Mouse (Mus musculus): ENCODE data around the gene Gnptg. TPM values are rescaled to one million over a fixed set of nuclear protein-coding genes. Genes with fewer than 3 reads are reported as not detected.
"Not testable (repeated sequence)": the region's sequence is repeated elsewhere in the genome, so short reads cannot be mapped to it uniquely, and the experiment has no call there.

Gene Gnptg
- polyA plus RNA-seq, 1 experiment from 2014 or later = 34.3 TPM

- peaks cover 68% of the 10 kb centered on the region for H3K36me3 ChIP-seq
- not testable (repeated sequence) for H3K27me3 ChIP-seq; H3K9me3 ChIP-seq; H3K9ac ChIP-seq; H3K4me2 ChIP-seq; ATAC-seq (ENCODE audit: insufficient number of reproducible peaks, insufficient read depth, low FRiP score, low TSS enrichment, low read depth); H3K4me3 ChIP-seq; H3K4me1 ChIP-seq; H3K27ac ChIP-seq
- 81% methylated on average over 5 of the region's 11 CpGs for WGBS
Observed at GRCm38 (mm10) chr17:25231621-25232020, 8.3 kb downstream of the Gnptg start.

- H3K4me2 ChIP-seq = no peak overlapping the region
- H3K27me3 ChIP-seq = no peaks in the 10 kb centered on the region
- no peak overlapping the region for H3K9ac ChIP-seq
- H3K4me1 ChIP-seq = no peaks in the 10 kb centered on the region
- 94% methylated on average over 3 of the region's 3 CpGs for WGBS
- ATAC-seq (ENCODE audit: insufficient number of reproducible peaks, insufficient read depth, low FRiP score, low TSS enrichment, low read depth) = no peak
- no peak overlapping the region for H3K27ac ChIP-seq
- no peaks in the 10 kb centered on the region for H3K9me3 ChIP-seq
- peaks cover 68% of the 10 kb centered on the region for H3K36me3 ChIP-seq
- H3K4me3 ChIP-seq = no peak overlapping the region
Observed at GRCm38 (mm10) chr17:25230700-25231099, 9.2 kb downstream of the Gnptg start.

- H3K4me1 ChIP-seq; H3K4me3 ChIP-seq; H3K4me2 ChIP-seq; H3K27ac ChIP-seq; H3K9ac ChIP-seq; H3K9me3 ChIP-seq; H3K27me3 ChIP-seq; ATAC-seq (ENCODE audit: insufficient number of reproducible peaks, insufficient read depth, low FRiP score, low TSS enrichment, low read depth): not testable (repeated sequence)
- peaks cover 67% of the 10 kb centered on the region for H3K36me3 ChIP-seq
- WGBS = 72% methylated on average over 17 of the region's 17 CpGs
Observed at GRCm38 (mm10) chr17:25230014-25230655, 9.8 kb downstream of the Gnptg start.

GRCm38 (mm10) chr17:25227991-25228390, 11.9 kb downstream of the Gnptg start:
- no peaks in the 10 kb centered on the region for H3K27me3 ChIP-seq
- no peak overlapping the region for H3K4me3 ChIP-seq
- H3K4me1 ChIP-seq = no peaks in the 10 kb centered on the region; the same call in 1 of the 2 replicates
- H3K36me3 ChIP-seq = peaks cover 72% of the 10 kb centered on the region
- 88% methylated on average over 5 of the region's 5 CpGs for WGBS
- no peaks in the 10 kb centered on the region for H3K9me3 ChIP-seq
- no peak overlapping the region for H3K27ac ChIP-seq
- H3K4me2 ChIP-seq = no peak overlapping the region
- no peak overlapping the region for H3K9ac ChIP-seq
- no peak for ATAC-seq (ENCODE audit: insufficient number of reproducible peaks, insufficient read depth, low FRiP score, low TSS enrichment, low read depth)

GRCm38 (mm10) chr17:25225659-25226058, 14.3 kb downstream of the Gnptg start:
- WGBS = 85% methylated on average over 4 of the region's 4 CpGs
- peaks cover 63% of the 10 kb centered on the region for H3K36me3 ChIP-seq
- ATAC-seq (ENCODE audit: insufficient number of reproducible peaks, insufficient read depth, low FRiP score, low TSS enrichment, low read depth) = no peak

DNA sequence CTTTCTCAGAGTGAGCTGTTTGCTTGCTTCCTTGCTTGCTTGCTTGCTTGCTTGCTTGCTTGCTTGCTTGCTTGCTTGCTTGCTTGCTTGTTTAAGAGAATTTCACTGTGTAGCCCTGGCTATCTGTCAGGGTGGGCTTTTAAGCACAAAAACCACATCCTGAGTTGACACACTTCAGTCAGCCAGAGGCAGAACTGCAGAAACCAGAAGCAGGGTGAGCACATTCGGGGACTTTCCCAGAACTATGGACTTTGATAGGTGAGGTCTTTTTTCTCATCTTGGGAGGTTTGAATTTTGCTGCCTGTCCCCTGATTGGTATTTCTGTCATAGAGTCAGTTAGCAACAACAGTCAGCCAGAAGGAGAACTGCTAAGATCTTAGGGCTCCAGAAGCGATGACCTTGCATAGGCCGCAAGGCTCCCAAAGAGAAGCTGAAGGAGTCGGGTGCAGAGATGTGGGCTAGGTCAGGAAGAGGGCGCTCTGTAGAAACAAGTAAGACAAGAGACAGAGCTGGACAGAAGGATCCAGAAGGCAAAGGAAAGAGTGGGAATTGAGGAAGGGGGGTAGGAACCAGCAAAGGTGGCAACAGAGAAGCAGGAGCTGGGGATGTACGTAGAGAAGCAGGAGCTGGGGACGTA, 15.2 kb downstream of the Gnptg start:
- Histone ChIP-seq H3K4me1 (peaks cover 19% of the 10 kb centered on the region), H3K4me3 (no peak overlapping the region), H3K36me3 (peaks cover 62% of the 10 kb centered on the region), H3K27ac (no peak overlapping the region), H3K9me3 (no peaks in the 10 kb centered on the region), H3K27me3 (no peaks in the 10 kb centered on the region), H3K9ac (no peak overlapping the region), H3K4me2 (no peak overlapping the region)
- WGBS = 88% methylated on average over 7 of the region's 7 CpGs
- no peak for ATAC-seq (ENCODE audit: insufficient number of reproducible peaks, insufficient read depth, low FRiP score, low TSS enrichment, low read depth)

More at GRCm38 (mm10) chr17:25225659-25226058, 14.3 kb downstream of the Gnptg start:
- H3K9me3 ChIP-seq = no peaks in the 10 kb centered on the region
- peaks cover 18% of the 10 kb centered on the region for H3K4me1 ChIP-seq
- no peak overlapping the region for H3K27ac ChIP-seq
- no peaks in the 10 kb centered on the region for H3K27me3 ChIP-seq
- no peak overlapping the region for H3K9ac ChIP-seq
- H3K4me2 ChIP-seq = no peak overlapping the region
- no peak overlapping the region for H3K4me3 ChIP-seq

GRCm38 (mm10) chr17:25222951-25223601, 16.8 kb downstream of the Gnptg start:
- no peak overlapping the region for H3K27ac ChIP-seq
- no peak overlapping the region for H3K9ac ChIP-seq
- no peak for ATAC-seq (ENCODE audit: insufficient number of reproducible peaks, insufficient read depth, low FRiP score, low TSS enrichment, low read depth)
- no peaks in the 10 kb centered on the region for H3K9me3 ChIP-seq
- H3K4me1 ChIP-seq = peaks cover 19% of the 10 kb centered on the region
- peak overlapping the region; percentile 41 for H3K4me3 ChIP-seq
- H3K27me3 ChIP-seq = no peaks in the 10 kb centered on the region
- H3K36me3 ChIP-seq = peaks cover 64% of the 10 kb centered on the region
- WGBS = 37% methylated on average over 6 of the region's 6 CpGs
- peak overlapping the region; percentile 66 for H3K4me2 ChIP-seq

- Histone ChIP-seq H3K4me3 (peak overlapping the region; percentile 41), H3K4me2 (peak overlapping the region; percentile 66), H3K36me3 (peaks cover 65% of the 10 kb centered on the region), H3K4me1 (peaks cover 19% of the 10 kb centered on the region), H3K9ac (peak overlapping the region; percentile 55)
- not testable (repeated sequence) for H3K9me3 ChIP-seq, H3K27me3 ChIP-seq, H3K27ac ChIP-seq
- peak; percentile 78; the same call in 1 of the 2 replicates for ATAC-seq (ENCODE audit: insufficient number of reproducible peaks, insufficient read depth, low FRiP score, low TSS enrichment, low read depth)
- 12% methylated on average over 16 of the region's 28 CpGs for WGBS
Observed at GRCm38 (mm10) chr17:25222504-25222940, 17.4 kb downstream of the Gnptg start.

- H3K9me3 ChIP-seq = no peaks in the 10 kb centered on the region
- H3K36me3 ChIP-seq = peaks cover 64% of the 10 kb centered on the region
- peak overlapping the region; percentile 66 for H3K4me2 ChIP-seq
- H3K4me1 ChIP-seq = peaks cover 19% of the 10 kb centered on the region
- H3K27me3 ChIP-seq = no peaks in the 10 kb centered on the region
- peak; percentile 74; the same call in 1 of the 2 replicates for ATAC-seq (ENCODE audit: insufficient number of reproducible peaks, insufficient read depth, low FRiP score, low TSS enrichment, low read depth)
- peak overlapping the region; percentile 41 for H3K4me3 ChIP-seq
- peak overlapping the region; percentile 57 for H3K9ac ChIP-seq
- 3% methylated on average over 15 of the region's 30 CpGs for WGBS
- H3K27ac ChIP-seq = peak overlapping the region; percentile 66
Observed at GRCm38 (mm10) chr17:25221821-25222503, 18.0 kb downstream of the Gnptg start.

DNA sequence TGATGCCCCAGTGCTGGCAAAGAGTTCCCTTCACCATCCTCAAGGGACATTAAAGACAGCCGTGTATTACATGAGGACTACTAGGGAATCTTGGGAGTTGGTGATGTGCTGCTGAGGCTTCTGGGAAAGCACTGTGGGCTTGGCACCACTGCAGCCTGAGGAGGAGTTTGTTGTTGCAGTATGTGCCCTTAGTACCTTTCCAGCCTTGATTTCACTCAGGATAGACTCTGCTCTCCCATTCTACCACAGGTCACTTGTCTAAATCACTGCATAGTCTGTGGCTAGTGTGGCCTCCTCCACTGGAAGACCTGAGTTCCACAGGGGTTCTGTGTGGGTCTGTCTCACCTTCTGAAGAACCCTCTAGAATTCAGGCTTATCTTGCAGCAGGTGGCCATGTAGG, 19.2 kb downstream of the Gnptg start:
- Histone ChIP-seq H3K9ac (no peak overlapping the region), H3K27me3 (no peaks in the 10 kb centered on the region), H3K9me3 (no peaks in the 10 kb centered on the region), H3K4me2 (no peak overlapping the region), H3K27ac (peak overlapping the region; percentile 66; the same call in 1 of the 2 replicates), H3K4me3 (no peak overlapping the region), H3K4me1 (peaks cover 19% of the 10 kb centered on the region), H3K36me3 (peaks cover 63% of the 10 kb centered on the region)
- no peak for ATAC-seq (ENCODE audit: insufficient number of reproducible peaks, insufficient read depth, low FRiP score, low TSS enrichment, low read depth)
- 72% methylated on average over 1 of the region's 1 CpGs for WGBS

DNA sequence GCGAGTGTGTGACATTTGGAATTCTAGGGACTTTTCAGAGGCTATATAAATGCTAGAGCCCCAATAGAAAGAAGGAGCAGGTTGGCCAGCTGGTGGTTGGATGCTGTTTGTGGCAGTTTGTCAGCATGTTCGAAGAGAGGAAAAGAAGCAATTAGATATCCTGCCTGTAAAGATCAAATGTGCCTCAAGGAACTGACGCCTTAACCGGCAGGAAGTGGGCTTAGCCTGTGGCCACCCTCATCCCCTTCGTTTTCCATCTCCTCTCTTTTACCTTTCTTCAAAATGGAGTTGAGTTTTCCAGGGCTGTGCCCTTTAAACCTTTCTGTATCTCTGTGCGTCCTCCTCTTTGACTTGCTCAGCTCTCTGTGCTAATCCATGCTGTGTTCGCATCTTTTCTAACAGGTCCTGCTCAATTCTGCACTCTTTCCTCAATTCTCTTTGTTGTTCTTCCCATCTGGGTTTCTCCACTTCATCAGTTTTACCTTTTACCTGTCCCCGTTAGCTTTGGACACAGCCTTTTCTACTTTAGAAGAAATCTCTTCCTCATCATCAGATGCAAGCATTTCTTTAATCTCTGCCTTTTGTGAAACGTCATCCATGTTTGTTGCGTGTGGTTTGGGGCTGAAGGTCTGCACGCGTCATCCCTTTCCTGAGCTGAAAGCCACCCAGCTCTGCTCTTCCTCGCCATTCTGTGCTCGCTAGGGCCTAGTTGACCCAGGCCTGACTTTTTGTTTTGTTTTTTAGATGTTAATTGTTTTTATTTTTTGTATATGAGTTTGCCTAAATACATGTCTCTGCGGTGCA, 20.2 kb downstream of the Gnptg start:
- Histone ChIP-seq H3K36me3 (peaks cover 66% of the 10 kb centered on the region), H3K27ac (no peak overlapping the region)

More for the DNA sequence above, 20.2 kb downstream of the Gnptg start:
- peaks cover 19% of the 10 kb centered on the region for H3K4me1 ChIP-seq
- H3K9me3 ChIP-seq = no peaks in the 10 kb centered on the region
- H3K4me2 ChIP-seq = no peak overlapping the region
- ATAC-seq (ENCODE audit: insufficient number of reproducible peaks, insufficient read depth, low FRiP score, low TSS enrichment, low read depth) = no peak
- WGBS = 88% methylated on average over 15 of the region's 15 CpGs
- H3K4me3 ChIP-seq = no peak overlapping the region
- no peaks in the 10 kb centered on the region for H3K27me3 ChIP-seq
- H3K9ac ChIP-seq = no peak overlapping the region

Measured in embryonic facial prominence, embryonic 13.5 days (tissue).